Mouse (Mus musculus) ZHBTc4 (cell line): ENCODE measurements around the gene Chrna3.

ENCODE experiments used
- DNase-seq: peaks from one replicate; pipeline ENCODE4 v3.0.0-alpha.2; 2011; ENCODE audit warnings: low read depth, low spot score

Chrna3 gene

DNA sequence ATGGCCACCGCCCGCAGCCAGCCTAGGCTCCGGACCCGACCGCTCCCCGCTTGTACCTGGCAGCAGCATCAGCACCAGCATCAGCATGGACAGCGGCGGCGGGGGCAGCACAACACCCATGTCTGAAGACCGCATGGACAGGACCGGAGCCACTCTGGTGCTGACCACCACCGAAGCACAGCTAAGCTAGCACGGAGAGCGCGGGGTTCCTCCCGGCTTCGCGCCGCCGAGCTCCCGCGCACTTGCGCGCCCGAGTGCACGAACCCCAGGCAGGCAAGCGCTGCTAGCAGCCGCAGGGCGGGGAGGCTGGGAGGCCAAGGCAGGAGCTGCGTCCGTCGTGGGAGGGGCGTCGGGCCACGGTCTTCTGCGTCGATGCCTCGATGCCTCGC, at the start of gene Chrna3:
Chrna3 (minus strand) TSS at position 288 of the 389 bp plus-strand sequence.
- DNase-seq, result peak; percentile 69

DNA sequence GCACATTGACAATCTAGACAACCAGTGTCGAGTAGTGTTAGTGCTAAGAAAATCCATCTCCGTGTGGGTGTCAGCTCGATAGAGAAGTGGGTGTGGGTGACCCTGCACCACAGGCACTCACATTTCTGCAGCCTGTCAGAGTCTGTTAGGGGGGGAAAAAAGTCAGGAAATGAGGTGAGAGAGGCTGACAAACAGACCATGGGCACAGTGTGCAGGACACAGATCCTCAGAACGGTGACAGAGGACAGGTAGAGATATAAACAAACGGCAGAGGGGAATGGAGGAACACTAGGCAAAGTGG, 41.6 kb upstream of the Chrna3 start:
- DNase-seq, result no peak

DNA sequence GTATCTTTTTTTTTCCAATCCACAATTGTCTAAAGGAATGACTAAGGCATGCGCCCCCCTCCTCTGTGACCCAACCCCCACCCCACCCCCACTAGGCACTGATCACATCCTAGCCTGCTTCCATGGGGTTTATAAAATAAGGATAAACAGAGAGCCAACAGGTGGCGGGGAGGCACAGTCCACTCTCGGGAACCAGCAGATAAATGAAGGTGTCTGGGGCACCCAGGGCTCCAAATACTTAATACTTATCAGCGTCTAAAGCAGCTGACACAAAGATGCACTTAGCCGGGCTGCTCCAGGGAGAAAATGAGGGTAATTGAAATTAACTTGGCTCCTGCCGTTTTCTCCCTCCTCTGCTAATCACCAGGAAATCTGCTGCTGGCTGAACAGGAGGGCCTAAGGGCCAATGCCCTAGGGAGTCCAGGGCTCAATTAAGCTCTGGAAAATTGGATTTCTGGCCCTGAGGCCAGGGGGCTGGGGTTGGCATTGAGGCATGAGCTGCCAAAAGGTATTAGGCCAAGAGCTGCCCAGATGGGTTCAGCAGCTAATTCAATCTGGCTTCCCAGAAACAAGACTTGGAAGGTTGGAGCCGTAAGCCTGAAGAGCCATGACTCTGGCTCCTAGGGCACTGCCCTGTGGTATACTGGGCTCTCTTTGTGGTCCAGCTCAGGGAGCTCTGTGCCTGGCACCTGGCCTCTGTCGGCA, 41.0 kb upstream of the Chrna3 start:
- DNase-seq, result no peak

DNA sequence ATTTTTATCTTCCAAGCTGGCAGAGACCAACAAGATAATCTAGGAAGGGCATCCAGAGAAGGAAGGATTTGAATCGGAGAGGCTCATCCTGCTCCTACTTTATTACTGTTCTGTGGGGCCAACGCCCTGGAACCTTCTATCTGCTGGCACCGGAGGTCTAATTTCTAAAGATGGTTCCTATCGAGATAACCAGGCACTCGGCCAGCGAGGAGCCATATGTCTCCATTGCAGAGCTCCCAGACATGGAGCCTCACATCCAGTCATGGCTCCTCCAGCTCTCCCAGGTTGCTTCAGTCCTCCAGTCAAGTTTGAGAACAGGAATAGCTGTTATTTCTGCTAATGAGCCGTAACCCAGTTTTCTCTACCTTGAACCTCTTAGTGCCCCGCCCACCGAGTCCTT, 38.9 kb upstream of the Chrna3 start:
- no peak for DNase-seq

DNA sequence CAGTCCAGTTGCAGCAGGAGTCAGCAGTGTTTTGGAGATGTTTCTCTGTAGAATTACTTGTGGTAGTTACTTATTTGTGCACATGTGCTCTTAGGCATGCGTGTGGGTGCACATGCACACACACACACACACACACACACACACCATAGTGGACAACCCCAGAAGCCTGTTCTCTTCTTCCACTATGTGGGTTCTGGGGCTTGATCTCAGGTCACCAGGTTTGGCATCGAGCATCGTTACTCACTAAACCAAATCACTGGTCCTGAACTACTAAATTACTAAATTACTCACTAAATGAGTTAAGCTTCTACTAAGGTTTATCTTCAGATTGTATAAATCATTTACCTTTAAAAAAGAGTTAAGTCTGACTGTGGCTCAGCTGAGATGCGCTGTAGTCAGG, 31.7 kb upstream of the Chrna3 start:
- no peak for DNase-seq

DNA sequence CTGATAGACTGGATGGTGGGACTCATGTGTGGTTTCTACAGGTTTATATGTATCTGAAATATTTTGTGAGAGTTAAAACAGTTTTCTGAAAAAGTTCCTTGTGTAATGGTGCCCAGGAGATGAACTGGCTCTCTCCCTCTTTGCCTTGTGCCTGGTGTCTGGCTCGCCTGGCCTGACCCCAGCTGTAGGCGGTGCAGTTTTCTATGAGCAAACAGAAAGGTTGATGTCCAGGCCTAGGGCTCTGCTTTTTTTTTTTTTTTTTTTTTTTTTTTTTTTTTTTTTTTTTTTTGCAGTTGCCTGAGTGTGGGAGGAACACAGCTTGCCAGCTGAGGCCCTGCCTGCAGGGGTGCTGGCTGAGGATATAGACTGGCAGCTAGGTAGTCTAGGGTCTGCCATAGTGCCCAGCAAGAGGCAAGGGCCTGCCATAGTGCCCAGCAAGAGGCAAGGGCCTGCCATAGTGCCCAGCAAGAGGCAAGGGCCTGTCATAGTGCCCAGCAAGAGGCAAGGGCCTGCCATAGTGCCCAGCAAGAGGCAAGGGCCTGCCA, 29.1 kb upstream of the Chrna3 start:
- no peak for DNase-seq

DNA sequence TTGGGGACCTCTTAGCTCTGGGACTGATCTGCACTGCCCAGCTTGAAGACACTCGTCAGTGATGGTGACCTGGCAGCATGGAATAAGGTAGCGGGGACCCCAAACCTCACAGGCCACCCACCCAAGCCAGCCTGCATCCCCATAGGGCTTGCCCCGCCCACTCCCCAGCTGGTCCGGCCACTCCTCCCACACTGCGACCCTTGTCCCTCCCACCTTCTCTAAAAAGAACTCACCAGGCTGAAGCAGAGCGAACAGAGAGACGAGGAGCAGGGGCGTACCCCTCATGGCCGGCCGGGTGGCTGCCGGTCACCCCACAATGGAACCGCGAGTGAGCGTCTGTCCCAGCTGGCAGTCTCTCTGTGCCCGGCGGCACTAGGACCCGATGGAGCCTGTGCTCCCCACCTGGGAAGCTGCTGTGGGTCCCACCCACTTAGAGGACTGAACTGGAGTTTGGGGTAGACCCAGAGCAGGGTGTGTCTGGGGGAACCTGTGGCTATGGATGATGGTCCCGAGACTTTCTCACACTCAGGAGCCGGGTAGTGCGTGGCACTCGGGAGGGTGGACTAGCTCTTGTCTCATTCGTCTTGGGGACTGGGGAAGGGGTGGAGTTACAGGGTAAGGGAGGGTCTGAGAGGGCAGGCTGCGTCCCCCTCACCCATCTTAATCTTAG, 22.0 kb upstream of the Chrna3 start, which contains the start of gene Chrnb4:
Chrnb4 (minus strand) TSS at position 569 of the 670 bp plus-strand sequence.
- DNase-seq, result peak; percentile 37

DNA sequence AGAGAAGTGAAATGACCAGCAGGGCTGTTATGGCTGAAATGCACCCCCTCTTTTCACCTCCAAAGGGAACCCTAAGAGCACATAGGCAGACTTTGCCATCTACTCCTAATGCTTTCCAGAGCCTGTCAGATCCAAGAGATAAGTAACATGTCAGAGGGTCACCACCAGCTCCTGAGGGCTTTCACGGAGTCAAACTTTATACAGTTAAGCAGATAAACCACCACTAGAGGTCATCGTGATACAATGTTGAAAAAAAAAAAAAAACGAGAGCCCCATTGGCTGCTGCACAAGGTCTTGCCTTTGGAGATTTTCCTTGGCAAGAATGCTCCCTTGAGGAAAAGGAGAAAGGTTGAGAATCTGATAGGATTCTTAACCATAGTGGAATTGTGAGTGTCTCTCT, 20.4 kb upstream of the Chrna3 start:
- peak; percentile 37 for DNase-seq

DNA sequence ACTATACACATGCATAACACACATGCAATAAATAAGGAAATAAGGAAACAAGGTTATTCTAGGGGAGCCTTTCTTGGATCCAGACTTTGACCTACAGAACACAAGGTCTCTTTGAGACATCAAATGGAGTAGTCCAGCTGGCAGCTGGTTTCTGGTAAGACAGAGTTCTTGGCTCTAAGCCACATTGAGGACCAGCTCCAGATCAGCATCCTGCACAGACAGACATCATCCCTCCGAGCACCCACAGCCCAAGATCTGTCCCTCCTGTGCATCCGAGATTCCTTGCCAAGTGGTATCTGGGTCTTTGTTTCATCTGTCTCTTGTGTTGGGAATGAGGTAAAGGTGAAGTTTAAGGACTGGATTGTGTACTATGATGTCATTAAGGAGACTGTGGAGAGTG, 18.6 kb upstream of the Chrna3 start:
- DNase-seq, result no peak

DNA sequence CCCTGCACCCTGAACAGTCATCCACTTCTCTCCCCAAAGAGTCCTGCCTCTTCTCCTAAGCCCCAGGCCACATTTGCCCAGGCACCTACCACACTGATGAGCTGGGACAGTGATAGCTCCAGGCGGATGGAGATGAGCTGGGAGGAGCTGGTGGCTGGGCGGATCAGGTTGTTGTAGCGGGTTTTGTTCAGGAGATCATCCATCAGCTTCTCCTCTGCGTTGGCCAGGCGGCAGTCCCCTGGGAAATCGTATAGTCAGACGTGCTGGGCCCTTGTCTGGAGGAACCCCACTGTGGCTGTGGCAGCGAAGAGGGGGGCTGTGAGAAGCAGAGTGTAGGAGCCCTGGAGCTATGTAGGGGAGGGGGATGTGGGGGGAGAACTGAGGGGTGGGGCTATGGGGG, 17.3 kb upstream of the Chrna3 start:
- peak; percentile 76 for DNase-seq

DNA sequence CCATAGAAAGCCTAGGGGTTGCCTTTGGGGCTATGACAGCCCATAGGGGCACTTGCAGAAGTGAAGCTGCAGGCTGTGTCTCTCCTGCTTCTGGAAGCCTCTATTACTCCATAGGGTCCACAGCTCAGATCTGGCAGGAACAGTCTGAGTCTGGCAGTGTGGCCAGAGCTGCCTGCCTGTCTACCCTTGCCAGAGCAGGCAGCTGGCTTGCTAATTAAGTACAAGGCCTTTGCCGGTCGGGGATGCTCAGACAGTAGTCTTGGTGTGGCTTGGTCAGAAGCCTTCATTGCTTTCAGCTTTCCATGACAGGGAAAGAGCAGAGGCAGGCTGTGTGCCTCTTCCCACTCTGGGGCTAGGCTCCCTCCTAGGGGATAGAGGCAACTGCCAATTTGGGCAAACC, 15.0 kb upstream of the Chrna3 start:
- no peak for DNase-seq

DNA sequence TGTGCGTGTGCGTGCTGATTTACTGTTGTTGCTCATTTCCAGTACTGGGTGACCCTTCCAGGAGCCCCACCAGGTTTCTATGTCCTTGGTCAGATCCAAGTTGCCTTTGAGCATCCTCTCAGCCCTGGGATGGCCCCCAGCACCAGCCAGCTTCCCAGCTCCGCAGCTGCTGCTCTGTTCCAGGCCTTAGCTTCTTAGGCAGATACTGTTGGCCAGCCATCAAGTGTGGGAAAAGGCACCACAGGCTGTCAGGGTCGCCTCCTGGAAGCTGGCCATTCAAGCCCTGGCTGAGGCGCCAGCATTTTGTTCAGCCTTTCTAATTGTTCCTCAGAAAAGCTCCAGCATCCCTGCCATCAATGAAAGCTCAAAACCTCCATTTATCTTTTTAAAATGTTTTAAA, 13.6 kb upstream of the Chrna3 start:
- DNase-seq, result no peak

DNA sequence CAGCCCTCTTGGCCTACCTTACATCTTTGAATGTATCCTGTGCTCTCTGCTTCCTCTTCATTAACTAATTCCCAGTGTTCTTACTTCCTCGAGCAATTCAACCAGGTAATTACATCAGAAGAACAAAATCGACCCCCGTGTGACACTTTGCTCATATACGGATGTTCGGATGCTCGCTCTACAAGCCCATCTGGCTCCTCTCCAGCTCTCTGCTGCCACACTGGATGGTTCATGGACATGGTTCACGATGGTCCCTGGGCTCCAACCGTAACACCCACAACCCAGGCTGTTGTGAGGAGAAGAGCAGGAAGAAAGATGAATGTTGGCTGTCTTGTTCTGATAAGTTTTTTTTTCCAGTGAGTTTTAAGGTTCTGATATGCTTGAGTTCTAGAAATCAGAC, 12.6 kb upstream of the Chrna3 start:
- DNase-seq, result no peak

DNA sequence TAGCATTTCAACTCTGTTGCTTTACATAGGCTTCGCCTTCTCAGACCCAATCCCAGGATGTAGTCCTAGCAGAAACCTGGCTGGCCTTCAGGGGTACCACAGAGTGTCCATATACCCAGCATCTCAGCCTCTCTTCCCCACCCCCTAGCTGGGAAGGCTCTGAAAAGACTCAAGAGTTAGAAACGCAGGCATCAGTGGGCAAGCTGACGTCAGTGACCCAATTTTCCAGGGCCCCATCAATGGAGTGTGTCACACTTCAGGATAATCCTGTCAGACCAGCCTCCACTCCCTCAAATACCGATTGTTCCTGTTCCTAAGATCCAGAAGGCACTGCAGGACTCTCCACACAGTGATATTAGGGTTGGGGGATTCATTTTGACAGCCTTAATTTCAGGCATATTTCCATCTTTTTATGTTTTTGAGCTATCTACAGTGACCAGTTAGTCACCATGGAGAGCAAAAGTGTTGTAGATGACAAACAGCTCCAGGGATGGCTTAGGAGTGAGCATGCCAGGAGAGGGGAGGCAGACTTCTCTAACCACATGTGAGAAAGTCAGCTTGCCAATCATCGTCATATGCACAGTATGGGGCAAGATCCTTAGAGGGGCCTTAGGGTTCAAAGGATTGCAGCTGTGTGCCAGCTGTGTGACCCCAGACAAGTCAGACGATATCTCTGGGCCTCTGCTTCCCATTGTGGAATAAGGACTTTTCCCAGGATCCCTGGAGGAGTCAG, 5.2 kb upstream of the Chrna3 start:
- no peak for DNase-seq

DNA sequence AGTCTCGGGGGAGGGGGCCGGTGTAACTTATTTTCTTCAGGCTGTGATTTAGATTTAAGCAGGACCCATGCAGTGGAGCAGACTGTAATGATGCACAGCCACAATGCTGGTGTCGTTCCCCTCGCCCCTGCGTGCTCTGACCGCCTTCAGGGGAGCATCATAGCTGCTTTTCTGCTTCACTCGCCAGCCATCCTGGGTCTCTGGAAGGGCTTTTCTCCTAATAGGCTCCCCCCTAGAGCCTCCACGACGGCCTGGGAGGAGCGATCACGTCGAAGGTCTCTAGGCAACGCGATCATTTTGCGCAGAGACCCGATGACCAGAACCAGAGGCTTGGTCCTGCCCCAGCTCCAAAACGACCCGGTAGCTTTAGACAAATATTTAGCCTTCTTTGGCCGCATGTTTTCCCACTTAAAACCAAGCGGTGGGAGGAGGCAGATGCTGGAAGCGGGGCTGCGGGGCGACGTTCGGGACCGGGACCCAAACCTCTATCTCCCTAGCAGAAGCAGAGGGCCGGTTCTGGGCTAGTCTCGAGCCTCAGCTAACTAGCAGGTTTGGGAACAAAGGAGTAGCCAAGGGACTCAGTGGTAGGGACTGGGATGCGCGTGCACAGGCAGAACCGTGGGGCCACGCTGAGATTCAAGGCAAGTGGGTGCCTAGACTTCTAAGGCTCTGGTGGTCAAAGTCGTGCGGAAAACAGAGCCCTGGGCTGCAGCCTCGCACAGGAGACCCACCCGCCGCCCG, 658 bp downstream of the Chrna3 start:
- DNase-seq, result no peak

DNA sequence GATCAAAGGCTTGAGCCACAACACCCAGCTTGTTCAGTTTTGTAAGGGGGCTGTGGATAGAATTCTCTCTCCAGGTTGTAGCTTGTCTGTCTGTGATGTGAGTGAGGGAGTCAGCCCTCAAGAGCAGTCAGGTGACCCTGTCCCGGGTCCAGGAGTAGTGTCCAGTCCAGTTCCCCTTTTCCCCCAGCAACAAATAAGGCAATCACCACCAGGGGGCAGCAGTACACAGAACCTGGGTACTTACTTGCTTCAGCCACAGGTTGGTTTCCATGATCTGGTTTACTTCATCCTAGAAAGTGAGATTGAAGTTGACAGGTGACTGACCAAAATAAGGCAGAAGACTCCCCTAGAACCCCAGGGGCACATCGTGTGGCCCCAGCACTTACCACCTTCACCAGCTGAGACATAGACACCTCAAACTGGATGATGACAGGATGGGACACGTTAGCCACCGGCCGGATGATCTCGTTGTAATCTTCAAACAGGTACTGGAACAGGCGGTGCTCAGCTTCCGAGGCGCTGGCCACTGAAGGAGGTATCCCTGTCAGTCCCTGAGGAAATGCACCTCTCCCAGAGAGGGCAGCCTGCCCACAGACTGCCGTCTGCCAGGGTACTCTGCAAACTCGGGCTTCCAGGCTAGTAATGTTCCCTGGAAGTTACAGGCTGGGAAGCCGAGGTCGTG, 2.3 kb downstream of the Chrna3 start:
- DNase-seq, result peak; percentile 75

DNA sequence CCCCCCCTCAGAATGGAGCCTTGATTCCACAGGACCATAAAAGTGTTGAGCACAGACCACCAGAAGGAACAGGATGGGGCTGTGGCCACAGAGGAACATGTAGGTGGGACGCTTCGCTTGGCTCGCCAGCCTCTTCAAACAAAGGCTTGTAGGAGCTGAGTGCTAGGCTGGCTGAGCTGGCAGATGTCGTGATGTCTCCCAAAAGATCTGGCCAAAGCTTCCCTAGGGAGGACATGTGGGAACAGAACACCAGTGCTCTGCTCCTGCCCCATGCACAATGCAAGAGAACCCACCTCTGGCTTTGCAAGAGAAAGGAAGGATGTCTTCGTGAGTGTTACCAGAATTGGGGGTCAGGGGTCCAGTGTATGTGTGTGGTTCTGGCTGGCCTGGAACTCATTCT, 3.0 kb downstream of the Chrna3 start:
- DNase-seq, result no peak

DNA sequence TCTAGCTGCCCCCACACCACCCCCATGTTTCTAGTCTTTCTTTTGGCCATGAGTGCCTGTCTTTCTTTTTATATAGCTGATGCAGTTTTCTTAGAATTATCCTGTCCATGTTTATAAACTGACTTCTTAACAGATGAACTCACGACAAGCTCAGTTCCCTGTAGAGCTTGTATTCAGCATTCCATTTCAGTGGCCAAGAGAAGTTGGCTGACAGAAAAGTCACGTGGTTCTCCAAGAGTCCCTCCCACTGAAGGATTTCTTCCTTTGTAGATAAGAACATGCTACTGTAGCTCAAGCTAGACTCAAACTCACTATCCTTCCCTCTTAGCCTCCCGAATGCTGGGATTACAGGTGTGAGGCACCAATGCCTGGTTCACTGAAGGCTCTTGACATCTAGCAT, 9.4 kb downstream of the Chrna3 start:
- no peak for DNase-seq

DNA sequence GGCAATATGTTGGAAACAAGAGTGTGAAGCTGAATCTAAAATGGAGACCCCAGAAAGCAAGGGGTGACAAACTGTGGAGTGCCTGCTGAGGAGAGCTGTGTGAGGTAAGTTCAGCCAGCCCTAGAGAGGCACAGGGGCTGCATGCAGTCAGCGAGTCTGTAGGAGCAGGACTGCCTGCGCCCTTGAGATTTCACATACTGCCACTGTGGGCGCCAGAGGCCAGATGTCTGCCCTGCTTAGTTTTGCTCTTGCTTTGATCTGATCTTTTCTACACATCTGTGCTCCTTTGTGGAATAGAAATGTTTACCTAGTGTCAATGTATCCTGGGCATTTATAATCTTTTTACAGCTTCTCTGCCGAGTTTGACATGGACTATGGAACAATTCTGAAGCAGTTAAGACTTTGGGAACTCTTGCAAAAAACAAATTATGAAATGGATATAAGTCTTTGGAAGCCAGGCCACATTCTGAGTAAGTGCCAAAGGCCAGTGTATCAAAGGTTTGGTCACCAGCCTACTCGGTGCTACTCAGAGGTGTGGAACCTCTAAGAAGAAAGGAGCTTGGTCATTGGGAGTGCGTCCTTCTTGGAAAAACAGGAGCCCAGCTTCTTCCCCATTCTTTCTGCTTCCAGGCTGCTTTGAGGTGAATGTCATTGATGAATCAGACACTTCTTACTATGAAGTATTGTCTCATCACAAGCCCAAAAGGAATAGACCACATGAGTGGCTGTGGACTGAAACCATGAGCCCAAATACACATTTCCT, 15.6 kb downstream of the Chrna3 start:
- DNase-seq, result peak; percentile 33

DNA sequence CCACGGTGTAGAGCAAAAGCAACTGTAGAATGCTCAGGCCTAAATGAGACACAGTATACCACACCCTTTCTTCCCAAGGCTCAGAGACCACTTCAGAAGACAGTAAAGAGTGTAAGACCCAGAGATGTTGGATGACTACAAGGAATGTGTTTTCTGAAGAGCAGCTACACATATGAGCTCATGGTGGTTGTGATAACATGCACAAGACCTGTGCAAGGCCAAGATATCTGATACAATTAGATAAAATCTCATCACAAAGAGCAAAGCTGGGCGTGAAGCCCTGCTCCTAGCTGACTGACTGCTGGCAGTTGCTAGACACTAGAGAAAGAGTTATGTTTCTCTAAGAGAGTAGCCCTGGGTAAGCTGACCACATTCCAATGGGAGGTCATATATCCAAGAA, 16.7 kb downstream of the Chrna3 start:
- DNase-seq, result no peak

DNA sequence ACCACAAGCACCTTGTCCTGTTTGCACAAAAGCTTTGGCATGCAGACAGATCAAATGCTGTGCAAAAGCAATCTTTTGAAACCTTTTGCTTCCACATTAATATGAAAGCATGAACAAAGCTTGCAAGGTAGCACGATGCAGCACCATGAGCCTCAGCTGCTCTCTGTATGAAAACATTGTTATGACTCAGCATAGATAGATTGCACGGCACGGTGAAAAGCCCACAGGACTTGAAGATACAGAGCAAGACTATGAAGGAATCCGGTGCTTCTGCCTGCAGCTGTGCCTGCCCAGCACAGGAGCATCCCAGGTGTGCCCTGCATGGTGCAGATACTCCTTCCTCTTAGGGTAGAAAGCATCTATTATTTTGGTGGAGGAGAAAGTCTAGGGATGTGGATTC, 22.8 kb downstream of the Chrna3 start:
- DNase-seq, result no peak
